Mouse (Mus musculus): Measurements from ENCODE around the gene Cdsn. TPM values are rescaled to one million over a fixed set of nuclear protein-coding genes. Genes with fewer than 3 reads are reported as not detected.

The Cdsn gene
- polyA plus RNA-seq, 1 experiment from 2014 or later = 0.08 TPM

- H3K27ac ChIP-seq (ENCODE audit: low read depth, low read length) = 0 out of 2 replicates have a peak overlapping the region, but pooled peaks have one; percentile 14
- H3K9ac ChIP-seq (ENCODE audit: low read length) = no peak overlapping the region
- no peak overlapping the region for H3K4me3 ChIP-seq (ENCODE audit: low read depth, low read length)
- ATAC-seq (ENCODE audit: low FRiP score) (peak; percentile 65), DNase-seq (ENCODE audit: low spot score, missing footprints) (peak; percentile 86)
- no peaks in the 10 kb centered on the region for H3K36me3 ChIP-seq (ENCODE audit: control insufficient read depth, insufficient read depth, low read length)
- H3K9me3 ChIP-seq (ENCODE audit: control insufficient read depth, low read length) = no peaks in the 10 kb centered on the region
- H3K27me3 ChIP-seq (ENCODE audit: control insufficient read depth, insufficient read depth, low read length) = 0 out of 2 replicates have a peak, but pooled peaks cover 2% of the 10 kb centered on the region
- 0 out of 2 replicates have a peak overlapping the region, but pooled peaks have one; percentile 3 for H3K4me2 ChIP-seq
- WGBS = 36% methylated on average over 14 of the region's 14 CpGs
- H3K4me1 ChIP-seq (ENCODE audit: control insufficient read depth, insufficient read depth, low read length) = peaks cover 9% of the 10 kb centered on the region; the same call in 1 of the 2 replicates
These were observed 8.5 kb upstream of the Cdsn start for GRCm38 (mm10) chr17:35543412-35543861.

GRCm38 (mm10) chr17:35544001-35544400 is 7.9 kb upstream of the Cdsn start:
- Histone ChIP-seq H3K36me3 (ENCODE audit: control insufficient read depth, insufficient read depth, low read length) (no peaks in the 10 kb centered on the region), H3K27ac (ENCODE audit: low read depth, low read length) (no peak overlapping the region), H3K9me3 (ENCODE audit: control insufficient read depth, low read length) (no peaks in the 10 kb centered on the region), H3K4me2 (no peak overlapping the region), H3K9ac (ENCODE audit: low read length) (no peak overlapping the region), H3K4me3 (ENCODE audit: low read depth, low read length) (no peak overlapping the region), H3K4me1 (ENCODE audit: control insufficient read depth, insufficient read depth, low read length) (peaks cover 9% of the 10 kb centered on the region; the same call in 1 of the 2 replicates), H3K27me3 (ENCODE audit: control insufficient read depth, insufficient read depth, low read length) (0 out of 2 replicates have a peak, but pooled peaks cover 2% of the 10 kb centered on the region)
- ATAC-seq (ENCODE audit: low FRiP score) (no peak), DNase-seq (ENCODE audit: low spot score, missing footprints) (no peak)
- WGBS = 74% methylated on average over 6 of the region's 6 CpGs

GRCm38 (mm10) chr17:35544680-35545079 is 7.2 kb upstream of the Cdsn start:
- 0 out of 2 replicates have a peak, but pooled peaks cover 2% of the 10 kb centered on the region for H3K27me3 ChIP-seq (ENCODE audit: control insufficient read depth, insufficient read depth, low read length)
- ATAC-seq (ENCODE audit: low FRiP score) = peak; percentile 47; the same call in 1 of the 2 replicates

GRCm38 (mm10) chr17:35547465-35547864 is 4.5 kb upstream of the Cdsn start:
- Histone ChIP-seq H3K9me3 (ENCODE audit: control insufficient read depth, low read length) (no peaks in the 10 kb centered on the region), H3K4me2 (no peak overlapping the region), H3K4me1 (ENCODE audit: control insufficient read depth, insufficient read depth, low read length) (peaks cover 9% of the 10 kb centered on the region; the same call in 1 of the 2 replicates), H3K27me3 (ENCODE audit: control insufficient read depth, insufficient read depth, low read length) (0 out of 2 replicates have a peak, but pooled peaks cover 2% of the 10 kb centered on the region), H3K27ac (ENCODE audit: low read depth, low read length) (no peak overlapping the region), H3K36me3 (ENCODE audit: control insufficient read depth, insufficient read depth, low read length) (no peaks in the 10 kb centered on the region), H3K4me3 (ENCODE audit: low read depth, low read length) (no peak overlapping the region), H3K9ac (ENCODE audit: low read length) (no peak overlapping the region)
- no peak for ATAC-seq (ENCODE audit: low FRiP score)
- WGBS = 45% methylated on average over 2 of the region's 2 CpGs
- peak; percentile 21 for DNase-seq (ENCODE audit: low spot score, missing footprints)

More at GRCm38 (mm10) chr17:35544680-35545079, 7.2 kb upstream of the Cdsn start:
- Histone ChIP-seq H3K27ac (ENCODE audit: low read depth, low read length) (no peak overlapping the region), H3K4me2 (no peak overlapping the region), H3K36me3 (ENCODE audit: control insufficient read depth, insufficient read depth, low read length) (no peaks in the 10 kb centered on the region), H3K9me3 (ENCODE audit: control insufficient read depth, low read length) (no peaks in the 10 kb centered on the region), H3K9ac (ENCODE audit: low read length) (no peak overlapping the region), H3K4me3 (ENCODE audit: low read depth, low read length) (no peak overlapping the region), H3K4me1 (ENCODE audit: control insufficient read depth, insufficient read depth, low read length) (peaks cover 9% of the 10 kb centered on the region; the same call in 1 of the 2 replicates)
- DNase-seq (ENCODE audit: low spot score, missing footprints) = peak; percentile 97
- 34% methylated on average over 6 of the region's 6 CpGs for WGBS

GRCm38 (mm10) chr17:35548636-35549035 is 3.3 kb upstream of the Cdsn start:
- Histone ChIP-seq H3K9ac (ENCODE audit: low read length) (no peak overlapping the region), H3K4me1 (ENCODE audit: control insufficient read depth, insufficient read depth, low read length) (peaks cover 3% of the 10 kb centered on the region; the same call in 1 of the 2 replicates), H3K27me3 (ENCODE audit: control insufficient read depth, insufficient read depth, low read length) (0 out of 2 replicates have a peak, but pooled peaks cover 2% of the 10 kb centered on the region), H3K36me3 (ENCODE audit: control insufficient read depth, insufficient read depth, low read length) (no peaks in the 10 kb centered on the region), H3K27ac (ENCODE audit: low read depth, low read length) (no peak overlapping the region), H3K9me3 (ENCODE audit: control insufficient read depth, low read length) (no peaks in the 10 kb centered on the region), H3K4me3 (ENCODE audit: low read depth, low read length) (no peak overlapping the region), H3K4me2 (no peak overlapping the region)
- 12% methylated on average over 5 of the region's 5 CpGs for WGBS
- no peak for ATAC-seq (ENCODE audit: low FRiP score)
- DNase-seq (ENCODE audit: low spot score, missing footprints) = peak; percentile 71

- Histone ChIP-seq H3K27me3 (ENCODE audit: control insufficient read depth, insufficient read depth, low read length) (0 out of 2 replicates have a peak, but pooled peaks cover 2% of the 10 kb centered on the region), H3K9me3 (ENCODE audit: control insufficient read depth, low read length) (no peaks in the 10 kb centered on the region), H3K4me1 (ENCODE audit: control insufficient read depth, insufficient read depth, low read length) (0 out of 2 replicates have a peak, but pooled peaks cover 2% of the 10 kb centered on the region), H3K4me3 (ENCODE audit: low read depth, low read length) (no peak overlapping the region), H3K4me2 (no peak overlapping the region), H3K9ac (ENCODE audit: low read length) (no peak overlapping the region), H3K27ac (ENCODE audit: low read depth, low read length) (no peak overlapping the region), H3K36me3 (ENCODE audit: control insufficient read depth, insufficient read depth, low read length) (no peaks in the 10 kb centered on the region)
- no peak for ATAC-seq (ENCODE audit: low FRiP score)
- 51% methylated on average over 15 of the region's 15 CpGs for WGBS
- DNase-seq (ENCODE audit: low spot score, missing footprints) = peak; percentile 72
These were observed 2.3 kb upstream of the Cdsn start for GRCm38 (mm10) chr17:35549437-35550142.

- Histone ChIP-seq H3K27ac (ENCODE audit: low read depth, low read length) (no peak overlapping the region), H3K9me3 (ENCODE audit: control insufficient read depth, low read length) (no peaks in the 10 kb centered on the region), H3K9ac (ENCODE audit: low read length) (no peak overlapping the region), H3K4me3 (ENCODE audit: low read depth, low read length) (no peak overlapping the region), H3K27me3 (ENCODE audit: control insufficient read depth, insufficient read depth, low read length) (0 out of 2 replicates have a peak, but pooled peaks cover 2% of the 10 kb centered on the region), H3K4me2 (no peak overlapping the region), H3K4me1 (ENCODE audit: control insufficient read depth, insufficient read depth, low read length) (0 out of 2 replicates have a peak, but pooled peaks cover 2% of the 10 kb centered on the region), H3K36me3 (ENCODE audit: control insufficient read depth, insufficient read depth, low read length) (no peaks in the 10 kb centered on the region)
- no peak for ATAC-seq (ENCODE audit: low FRiP score)
- no peak for DNase-seq (ENCODE audit: low spot score, missing footprints)
- WGBS = 93% methylated on average over 4 of the region's 4 CpGs
These were observed 1.8 kb upstream of the Cdsn start for GRCm38 (mm10) chr17:35550143-35550494.

- 67% methylated on average over 8 of the region's 8 CpGs for WGBS
- no peaks in the 10 kb centered on the region for H3K9me3 ChIP-seq (ENCODE audit: control insufficient read depth, low read length)
- H3K4me2 ChIP-seq = no peak overlapping the region
- H3K4me3 ChIP-seq (ENCODE audit: low read depth, low read length) = no peak overlapping the region
- 0 out of 2 replicates have a peak, but pooled peaks cover 2% of the 10 kb centered on the region for H3K27me3 ChIP-seq (ENCODE audit: control insufficient read depth, insufficient read depth, low read length)
- ATAC-seq (ENCODE audit: low FRiP score) (no peak), DNase-seq (ENCODE audit: low spot score, missing footprints) (no peak)
- no peaks in the 10 kb centered on the region for H3K36me3 ChIP-seq (ENCODE audit: control insufficient read depth, insufficient read depth, low read length)
- 0 out of 2 replicates have a peak, but pooled peaks cover 2% of the 10 kb centered on the region for H3K4me1 ChIP-seq (ENCODE audit: control insufficient read depth, insufficient read depth, low read length)
- H3K9ac ChIP-seq (ENCODE audit: low read length) = no peak overlapping the region
- H3K27ac ChIP-seq (ENCODE audit: low read depth, low read length) = no peak overlapping the region
These were observed 1.1 kb upstream of the Cdsn start for GRCm38 (mm10) chr17:35550871-35551270.

GRCm38 (mm10) chr17:35554321-35554720 is 2.4 kb downstream of the Cdsn start:
- no peaks in the 10 kb centered on the region for H3K9me3 ChIP-seq (ENCODE audit: control insufficient read depth, low read length)
- ATAC-seq (ENCODE audit: low FRiP score) (no peak), DNase-seq (ENCODE audit: low spot score, missing footprints) (no peak)

More at GRCm38 (mm10) chr17:35554321-35554720, 2.4 kb downstream of the Cdsn start:
- H3K27me3 ChIP-seq (ENCODE audit: control insufficient read depth, insufficient read depth, low read length) = no peaks in the 10 kb centered on the region
- no peaks in the 10 kb centered on the region for H3K36me3 ChIP-seq (ENCODE audit: control insufficient read depth, insufficient read depth, low read length)
- H3K27ac ChIP-seq (ENCODE audit: low read depth, low read length) = no peak overlapping the region
- no peaks in the 10 kb centered on the region for H3K4me1 ChIP-seq (ENCODE audit: control insufficient read depth, insufficient read depth, low read length)
- H3K4me3 ChIP-seq (ENCODE audit: low read depth, low read length) = no peak overlapping the region
- H3K9ac ChIP-seq (ENCODE audit: low read length) = no peak overlapping the region
- 83% methylated on average over 5 of the region's 5 CpGs for WGBS
- no peak overlapping the region for H3K4me2 ChIP-seq
